Mouse (Mus musculus) midbrain, embryonic 16.5 days (tissue): ENCODE measurements around the gene H2al1e. TPM values are rescaled to one million over a fixed set of nuclear protein-coding genes. Genes with fewer than 3 reads are reported as not detected.
"Not testable (repeated sequence)": the region's sequence is repeated elsewhere in the genome, so short reads cannot be mapped to it uniquely, and the experiment has no call there.

Experiments
- ATAC-seq: fragments of 200-750 bp; cut with Nextera tagmentation; 2 replicates; pipeline ENCODE4 v1.8.0; 2017; ENCODE audit warnings: moderate TSS enrichment
- H3K27ac ChIP-seq: fragments of 300-500 bp; sonication (generic); 2 replicates; pipeline ENCODE4 v1.5.1; 2014; ENCODE audit warnings: mild to moderate bottlenecking, low read length, mixed read lengths
- H3K27me3 ChIP-seq: fragments of 300-500 bp; sonication (generic); 2 replicates; pipeline ENCODE4 v1.6.1; 2014; ENCODE audit warnings: low read depth, low read length, mixed read lengths; ENCODE audit not compliant: control insufficient read depth, insufficient read depth
- H3K36me3 ChIP-seq: fragments of 300-500 bp; sonication (generic); 2 replicates; pipeline ENCODE4 v1.6.1; 2014; ENCODE audit warnings: mild to moderate bottlenecking, low read length, moderate library complexity, mixed read lengths; ENCODE audit not compliant: control insufficient read depth, insufficient read depth
- H3K4me1 ChIP-seq: fragments of 300-500 bp; sonication (generic); 2 replicates; pipeline ENCODE4 v1.6.1; 2014; ENCODE audit warnings: mild to moderate bottlenecking, low read length, mixed read lengths; ENCODE audit not compliant: control insufficient read depth, insufficient read depth
- H3K4me2 ChIP-seq: fragments of 300-500 bp; sonication (generic); 2 replicates; pipeline ENCODE4 v1.6.1; 2014; ENCODE audit warnings: mild to moderate bottlenecking, low read length, mixed read lengths
- H3K4me3 ChIP-seq: fragments of 300-500 bp; sonication (generic); 2 replicates; pipeline ENCODE4 v1.5.1; 2014; ENCODE audit warnings: low read depth, mild to moderate bottlenecking, low read length, moderate library complexity, mixed read lengths
- H3K9ac ChIP-seq: fragments of 300-500 bp; sonication (generic); 2 replicates; pipeline ENCODE4 v1.6.1; 2014; ENCODE audit warnings: low read depth, low read length, mixed read lengths
- H3K9me3 ChIP-seq: fragments of 300-500 bp; sonication (generic); replicated peaks from 2 replicates; pipeline ENCODE4 v1.6.1; 2014; ENCODE audit warnings: mild to moderate bottlenecking, low read length, mixed read lengths; ENCODE audit not compliant: control insufficient read depth, poor library complexity, severe bottlenecking
- WGBS: fragments of 180-500 bp; shearing (Covaris S2); extraction: QIAGEN DNeasy Blood & Tissue Kit; methylation state at CpG from one replicate; pipeline ENCODE4 v1.1.7; 2014; 5-methylcytosine and 5-hydroxymethylcytosine counted together
- polyA plus RNA-seq: library from polyadenylated mRNA; unstranded; fragments of >200 nt; fragmentation: Nextera tagmentation; extraction: Ambion mirVana; gene quantifications from 2 replicates; pipeline ENCODE4 v1.2.1, GENCODE M21; 2015

H2al1e gene
- not detected in 2 replicates for polyA plus RNA-seq

DNA sequence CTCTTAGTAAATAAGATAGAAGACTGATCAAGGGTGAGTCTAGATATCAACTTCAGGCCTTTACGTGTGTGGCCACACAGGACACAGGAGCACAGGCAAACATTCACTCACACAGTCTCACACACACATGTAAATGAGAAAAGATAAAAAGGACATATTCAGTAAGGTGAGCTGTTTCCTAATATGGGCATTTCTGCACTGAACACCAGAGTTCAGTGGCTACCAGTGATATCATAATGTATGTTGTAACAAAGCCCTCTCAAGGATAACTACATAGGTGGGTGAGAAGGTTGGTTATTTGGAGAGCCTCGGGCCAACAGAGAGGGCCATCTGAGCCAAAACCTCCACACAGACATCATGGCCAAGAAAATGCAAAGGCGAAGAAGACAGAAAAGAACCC lies at the start of gene H2al1e:
H2al1e (plus strand) TSS at position 301 of the 400 bp plus-strand sequence.
- not testable (repeated sequence) for H3K27ac ChIP-seq, H3K9me3 ChIP-seq, H3K9ac ChIP-seq, H3K4me1 ChIP-seq, H3K27me3 ChIP-seq, H3K4me2 ChIP-seq, H3K4me3 ChIP-seq, H3K36me3 ChIP-seq, ATAC-seq
- WGBS, result no CpG with 5 or more reads among the region's 3 CpGs

DNA sequence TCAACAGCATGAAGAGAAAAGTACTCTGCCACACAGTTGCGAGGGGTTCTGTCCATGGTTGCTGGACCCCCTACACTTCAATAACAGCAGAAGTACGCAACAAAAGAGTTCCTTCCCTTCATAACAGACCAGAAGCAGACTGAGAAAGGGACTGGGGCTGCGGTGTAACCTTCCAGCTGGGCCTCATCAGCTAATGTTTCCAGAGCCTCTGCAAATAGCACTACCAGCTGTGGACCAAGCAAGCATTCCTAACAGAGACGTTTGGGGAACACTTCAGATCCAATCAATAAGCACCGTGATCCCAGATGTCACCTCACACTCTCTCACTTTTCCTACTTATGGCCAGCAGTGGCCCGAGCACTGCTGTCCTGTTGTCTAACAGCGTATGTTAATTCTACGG lies 46.8 kb upstream of the H2al1e start:
- no peak for ATAC-seq
- no peaks in the 10 kb centered on the region for H3K4me1 ChIP-seq
- H3K36me3 ChIP-seq, result no peaks in the 10 kb centered on the region
- H3K4me3 ChIP-seq, result no peak overlapping the region
- H3K9ac ChIP-seq, result no peak overlapping the region
- H3K4me2 ChIP-seq, result no peak overlapping the region
- no peak overlapping the region for H3K27ac ChIP-seq
- H3K27me3 ChIP-seq, result no peaks in the 10 kb centered on the region
- WGBS, result 91% methylated on average over 8 of the region's 8 CpGs
- H3K9me3 ChIP-seq, result no peaks in the 10 kb centered on the region

DNA sequence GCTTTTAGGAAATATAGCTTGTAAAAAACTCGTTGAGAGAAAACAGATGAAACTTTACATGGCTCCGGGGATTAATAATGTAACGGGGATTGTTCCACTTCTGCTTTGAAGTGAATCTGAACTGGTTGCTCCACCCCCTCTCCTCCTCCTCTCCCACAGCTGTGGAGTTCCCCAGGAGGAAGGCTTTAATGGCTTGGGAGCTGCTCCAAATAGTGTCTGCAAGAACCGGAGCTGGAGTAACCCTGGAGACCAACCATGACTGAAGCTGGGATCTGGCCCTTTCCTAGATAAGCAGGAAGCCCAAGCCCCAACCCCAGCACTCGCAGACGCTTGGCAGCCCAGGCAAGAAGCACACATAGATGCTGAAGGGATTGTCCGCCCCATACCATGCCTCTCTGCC lies 43.9 kb upstream of the H2al1e start:
- H3K4me1 ChIP-seq, result no peaks in the 10 kb centered on the region
- H3K36me3 ChIP-seq, result no peaks in the 10 kb centered on the region
- H3K4me2 ChIP-seq, result no peak overlapping the region
- no peak overlapping the region for H3K27ac ChIP-seq
- H3K9ac ChIP-seq, result no peak overlapping the region
- no peak overlapping the region for H3K4me3 ChIP-seq
- 55% methylated on average over 7 of the region's 7 CpGs for WGBS
- ATAC-seq, result no peak
- H3K27me3 ChIP-seq, result no peaks in the 10 kb centered on the region
- no peaks in the 10 kb centered on the region for H3K9me3 ChIP-seq

DNA sequence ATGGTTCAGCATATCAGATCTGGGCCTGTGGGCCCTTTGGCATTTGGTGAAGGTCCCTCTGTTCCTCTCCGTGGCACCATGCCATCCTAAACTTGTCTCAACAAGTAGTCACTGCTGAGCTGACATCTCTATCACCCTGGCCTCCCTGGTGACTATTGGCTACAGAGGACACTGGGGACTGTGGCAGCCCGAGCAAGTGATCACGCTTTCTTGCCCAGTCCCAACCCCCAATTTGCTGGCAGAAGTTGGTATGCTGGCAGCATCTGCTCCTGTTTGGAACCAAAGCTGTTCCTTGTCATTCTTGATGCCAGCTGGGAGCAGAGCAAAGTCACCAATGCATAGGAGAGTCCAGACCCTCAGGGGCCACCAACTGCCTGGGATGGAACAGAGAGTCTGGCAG lies 42.7 kb upstream of the H2al1e start:
- H3K27ac ChIP-seq, result no peak overlapping the region
- H3K9ac ChIP-seq, result no peak overlapping the region
- H3K4me3 ChIP-seq, result no peak overlapping the region
- H3K27me3 ChIP-seq, result no peaks in the 10 kb centered on the region
- 79% methylated on average over 3 of the region's 3 CpGs for WGBS
- H3K9me3 ChIP-seq, result no peaks in the 10 kb centered on the region
- peak; percentile 51; the same call in 1 of the 2 replicates for ATAC-seq
- H3K36me3 ChIP-seq, result no peaks in the 10 kb centered on the region
- H3K4me2 ChIP-seq, result no peak overlapping the region
- H3K4me1 ChIP-seq, result no peaks in the 10 kb centered on the region

DNA sequence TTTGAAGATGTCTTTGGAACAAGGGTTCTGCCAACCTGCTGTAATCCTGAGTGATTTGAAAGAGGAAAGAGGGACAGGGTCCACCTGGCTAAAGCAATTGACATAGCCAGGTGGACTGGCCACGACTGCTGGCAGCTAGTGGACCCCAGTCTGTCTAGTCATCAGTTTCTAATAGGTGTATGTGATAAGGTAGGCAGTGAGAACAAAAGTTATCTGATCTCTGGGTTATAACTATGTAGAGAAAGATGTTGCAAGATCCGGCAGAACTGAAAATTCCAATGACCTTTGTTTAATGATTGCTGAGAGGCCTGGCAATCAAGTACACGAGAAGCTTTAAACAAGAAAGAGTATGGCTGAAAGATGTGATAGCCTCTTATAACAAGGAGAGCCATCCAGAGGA lies 38.5 kb upstream of the H2al1e start:
- ATAC-seq, result no peak
- H3K36me3 ChIP-seq, result no peaks in the 10 kb centered on the region
- H3K4me3 ChIP-seq, result no peak overlapping the region
- no peak overlapping the region for H3K4me2 ChIP-seq
- H3K4me1 ChIP-seq, result no peaks in the 10 kb centered on the region
- H3K27me3 ChIP-seq, result no peaks in the 10 kb centered on the region
- 77% methylated on average over 3 of the region's 3 CpGs for WGBS
- no peak overlapping the region for H3K9ac ChIP-seq
- H3K9me3 ChIP-seq, result no peaks in the 10 kb centered on the region
- H3K27ac ChIP-seq, result no peak overlapping the region

DNA sequence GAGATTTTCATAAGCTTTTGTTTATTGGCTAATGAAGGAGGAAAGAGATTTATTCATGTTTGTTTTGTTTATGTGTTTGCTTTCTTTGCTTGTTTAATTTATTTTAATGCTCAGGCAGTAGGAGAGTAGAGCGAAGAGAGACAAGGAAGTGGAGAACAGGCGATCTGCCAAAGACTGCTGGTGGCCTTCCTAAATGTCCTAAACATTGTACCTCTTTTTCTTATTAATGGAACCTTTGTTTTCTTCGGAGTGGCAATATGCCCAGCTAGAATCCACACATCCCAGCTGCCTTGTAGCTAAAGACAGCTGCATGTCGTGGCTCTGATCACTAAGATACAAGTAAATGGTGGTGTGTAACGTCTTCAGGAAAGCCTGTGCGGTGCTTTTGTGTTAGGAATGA lies 34.7 kb upstream of the H2al1e start:
- Histone ChIP-seq H3K27me3 (no peaks in the 10 kb centered on the region), H3K4me2 (no peak overlapping the region), H3K36me3 (no peaks in the 10 kb centered on the region), H3K9me3 (no peaks in the 10 kb centered on the region), H3K4me1 (no peaks in the 10 kb centered on the region), H3K27ac (no peak overlapping the region), H3K4me3 (no peak overlapping the region), H3K9ac (no peak overlapping the region)
- ATAC-seq, result no peak
- 79% methylated on average over 6 of the region's 6 CpGs for WGBS

DNA sequence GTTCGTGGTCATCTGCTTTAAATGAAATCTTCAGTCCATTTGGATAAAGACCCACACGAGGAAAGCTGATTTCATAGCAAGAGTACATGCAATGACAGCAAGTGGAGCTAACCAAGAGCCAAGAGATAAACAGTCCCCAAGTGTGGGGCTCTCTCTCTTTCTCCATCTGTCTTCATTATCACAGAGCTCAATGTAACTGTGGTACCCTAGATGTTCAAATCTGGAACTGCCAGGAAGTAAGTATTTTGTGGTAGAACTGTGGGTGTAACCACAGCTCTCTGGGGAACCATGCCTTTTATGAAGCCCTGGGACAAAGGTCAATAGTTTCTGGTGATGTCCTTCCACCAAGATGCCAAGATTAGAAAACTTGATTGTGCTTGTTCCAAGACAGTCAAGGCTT lies 31.0 kb upstream of the H2al1e start:
- no peaks in the 10 kb centered on the region for H3K27me3 ChIP-seq
- WGBS, result 82% methylated on average over 2 of the region's 2 CpGs
- H3K4me2 ChIP-seq, result no peak overlapping the region
- no peaks in the 10 kb centered on the region for H3K4me1 ChIP-seq
- no peak for ATAC-seq
- H3K9ac ChIP-seq, result no peak overlapping the region
- no peaks in the 10 kb centered on the region for H3K36me3 ChIP-seq
- no peaks in the 10 kb centered on the region for H3K9me3 ChIP-seq
- H3K27ac ChIP-seq, result no peak overlapping the region
- H3K4me3 ChIP-seq, result no peak overlapping the region

DNA sequence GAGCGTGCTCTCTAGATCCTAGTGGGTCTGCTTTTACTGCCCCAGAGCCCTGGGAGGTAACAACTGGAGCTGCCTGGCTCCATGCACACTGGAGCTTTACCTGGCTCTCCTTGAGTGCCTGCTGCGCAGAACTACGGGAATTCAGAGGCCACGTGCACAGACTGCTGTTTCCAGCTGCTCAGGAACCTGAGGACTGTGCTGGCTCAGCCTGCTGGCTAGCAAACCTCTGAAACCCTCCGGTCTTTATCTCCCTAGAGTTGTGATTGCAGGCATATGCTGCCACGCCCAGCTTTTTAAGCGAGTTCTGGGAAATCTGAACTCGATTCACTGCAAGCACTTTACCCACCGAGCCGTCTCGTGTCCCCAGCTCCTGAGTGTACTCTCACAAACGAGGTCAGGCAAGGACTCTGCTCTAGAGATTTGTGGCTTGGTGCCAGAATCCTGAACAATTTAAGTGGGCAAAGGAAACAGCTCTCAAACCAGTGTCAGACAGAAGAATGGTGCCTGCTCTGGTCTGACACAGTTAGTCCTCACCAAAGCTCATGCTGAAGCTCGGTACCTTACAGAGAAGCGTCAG lies 23.3 kb upstream of the H2al1e start:
- no peaks in the 10 kb centered on the region for H3K36me3 ChIP-seq
- no peaks in the 10 kb centered on the region for H3K4me1 ChIP-seq
- no peaks in the 10 kb centered on the region for H3K9me3 ChIP-seq
- no peaks in the 10 kb centered on the region for H3K27me3 ChIP-seq
- no peak for ATAC-seq
- H3K4me3 ChIP-seq, result no peak overlapping the region
- H3K4me2 ChIP-seq, result no peak overlapping the region
- no peak overlapping the region for H3K27ac ChIP-seq
- WGBS, result 70% methylated on average over 14 of the region's 14 CpGs
- no peak overlapping the region for H3K9ac ChIP-seq

DNA sequence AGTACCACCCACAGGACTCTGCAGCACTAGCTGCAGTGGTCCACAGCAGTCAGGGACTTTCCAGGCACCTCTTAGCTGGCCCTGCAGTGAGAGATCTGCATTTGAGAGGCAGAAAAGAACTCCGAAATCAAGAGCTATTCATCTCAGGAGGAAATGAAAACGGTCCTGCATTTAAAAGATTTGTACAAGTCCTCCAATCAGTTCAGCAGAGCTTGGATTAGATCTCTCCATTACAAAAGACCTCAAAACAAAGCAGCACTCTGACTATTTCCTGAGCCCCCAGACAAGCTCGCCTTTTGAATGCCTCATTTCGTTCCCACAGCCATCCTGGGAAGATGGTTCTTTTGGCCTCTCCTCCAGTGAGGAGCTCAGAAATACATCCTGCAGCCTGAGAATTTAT lies 22.5 kb upstream of the H2al1e start:
- H3K4me3 ChIP-seq, result no peak overlapping the region
- no peak overlapping the region for H3K9ac ChIP-seq
- H3K4me2 ChIP-seq, result no peak overlapping the region
- no peak for ATAC-seq
- no peaks in the 10 kb centered on the region for H3K4me1 ChIP-seq
- no peaks in the 10 kb centered on the region for H3K27me3 ChIP-seq
- 44% methylated on average over 4 of the region's 4 CpGs for WGBS
- no peaks in the 10 kb centered on the region for H3K36me3 ChIP-seq
- H3K9me3 ChIP-seq, result no peaks in the 10 kb centered on the region
- no peak overlapping the region for H3K27ac ChIP-seq
